Mouse (Mus musculus) G1E (cell line): Measurements from ENCODE around the gene Vmn2r124.

Experiments
- CTCF ChIP-seq: IDR thresholded peaks from 2 replicates; pipeline ENCODE4 v1.5.1; 2012; ENCODE audit warnings: low read depth, low read length, inconsistent platforms, mixed read lengths
- GATA1 ChIP-seq: IDR thresholded peaks from 2 replicates; pipeline ENCODE4 v1.6.1; 2012; ENCODE audit warnings: borderline replicate concordance, low read length, inconsistent platforms, mixed read lengths
- TAL1 ChIP-seq: conservative IDR thresholded peaks from 2 replicates; pipeline ENCODE4 v1.6.1; 2012; ENCODE audit warnings: low read depth, low read length, inconsistent platforms, mixed read lengths

DNA sequence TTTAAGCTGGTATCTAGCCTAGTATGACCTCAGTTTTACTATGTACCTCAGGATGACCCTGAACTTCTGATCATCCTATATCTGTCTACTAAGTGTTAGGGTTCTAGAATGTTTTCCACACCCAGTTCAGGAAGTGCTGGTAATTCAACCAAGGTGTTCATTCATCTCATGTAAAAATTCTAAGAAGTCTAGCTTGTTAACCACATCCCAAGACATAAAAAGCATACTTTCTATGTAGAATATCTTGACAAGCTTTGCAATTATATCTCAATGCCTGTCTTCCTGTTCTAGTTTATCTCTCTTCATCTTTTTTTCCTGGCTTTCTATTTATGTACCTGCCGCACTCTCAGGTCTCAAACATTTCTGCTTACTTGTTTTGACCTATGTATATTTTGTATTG lies 44.5 kb upstream of the Vmn2r124 start:
- no peak for TF ChIP-seq CTCF
- no peak for TF ChIP-seq TAL1
- TF ChIP-seq GATA1: no peak
